Mouse (Mus musculus): ENCODE measurements around the gene Stk11. TPM values are rescaled to one million over a fixed set of nuclear protein-coding genes. Genes with fewer than 3 reads are reported as not detected.

Stk11 gene
- polyA plus RNA-seq, 1 experiment from 2014 or later, result 16.9 TPM

DNA sequence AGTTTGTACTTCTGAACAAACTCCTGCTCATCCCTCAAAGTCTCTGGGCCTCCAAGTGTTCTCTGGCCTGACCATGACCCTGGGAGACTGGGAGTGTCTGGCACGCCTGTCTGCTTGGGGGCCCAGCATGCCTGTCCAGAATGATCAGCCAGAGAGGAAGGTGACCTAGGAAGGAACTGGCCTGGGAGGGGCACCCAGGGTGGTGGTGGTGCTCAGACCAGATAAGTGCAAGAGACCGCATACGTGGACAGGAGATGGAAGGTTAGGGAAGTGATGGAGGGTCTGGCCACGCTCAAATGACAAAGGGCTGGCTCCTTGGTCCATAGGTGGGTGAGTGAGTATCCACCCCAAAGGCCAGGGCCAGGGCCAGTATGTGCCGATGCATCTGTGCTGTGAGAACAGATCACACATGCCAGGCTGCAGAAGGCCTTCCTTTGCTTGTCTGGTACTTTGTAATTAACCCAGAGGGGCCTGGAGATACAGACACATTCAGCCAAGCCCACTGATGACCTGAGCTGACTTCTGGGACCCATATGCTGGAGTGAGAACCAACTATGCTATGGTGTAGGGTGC is 31.6 kb downstream of the Stk11 start:
- peak overlapping the region; percentile 93 for H3K4me3 ChIP-seq (replicated peaks)
- ATAC-seq (ENCODE audit: low FRiP score), result no peak
- peaks cover 29% of the 10 kb centered on the region for H3K36me3 ChIP-seq
- H3K27ac ChIP-seq (replicated peaks), result peak overlapping the region; percentile 100
- peaks cover 63% of the 10 kb centered on the region for H3K4me1 ChIP-seq
- peak overlapping the region; percentile 94 for H3K4me2 ChIP-seq
- H3K9ac ChIP-seq (replicated peaks), result peak overlapping the region; percentile 96
- no peaks in the 10 kb centered on the region for H3K9me3 ChIP-seq (replicated peaks)
- WGBS, result 70% methylated on average over 5 of the region's 5 CpGs
- no peaks in the 10 kb centered on the region for H3K27me3 ChIP-seq (replicated peaks)

DNA sequence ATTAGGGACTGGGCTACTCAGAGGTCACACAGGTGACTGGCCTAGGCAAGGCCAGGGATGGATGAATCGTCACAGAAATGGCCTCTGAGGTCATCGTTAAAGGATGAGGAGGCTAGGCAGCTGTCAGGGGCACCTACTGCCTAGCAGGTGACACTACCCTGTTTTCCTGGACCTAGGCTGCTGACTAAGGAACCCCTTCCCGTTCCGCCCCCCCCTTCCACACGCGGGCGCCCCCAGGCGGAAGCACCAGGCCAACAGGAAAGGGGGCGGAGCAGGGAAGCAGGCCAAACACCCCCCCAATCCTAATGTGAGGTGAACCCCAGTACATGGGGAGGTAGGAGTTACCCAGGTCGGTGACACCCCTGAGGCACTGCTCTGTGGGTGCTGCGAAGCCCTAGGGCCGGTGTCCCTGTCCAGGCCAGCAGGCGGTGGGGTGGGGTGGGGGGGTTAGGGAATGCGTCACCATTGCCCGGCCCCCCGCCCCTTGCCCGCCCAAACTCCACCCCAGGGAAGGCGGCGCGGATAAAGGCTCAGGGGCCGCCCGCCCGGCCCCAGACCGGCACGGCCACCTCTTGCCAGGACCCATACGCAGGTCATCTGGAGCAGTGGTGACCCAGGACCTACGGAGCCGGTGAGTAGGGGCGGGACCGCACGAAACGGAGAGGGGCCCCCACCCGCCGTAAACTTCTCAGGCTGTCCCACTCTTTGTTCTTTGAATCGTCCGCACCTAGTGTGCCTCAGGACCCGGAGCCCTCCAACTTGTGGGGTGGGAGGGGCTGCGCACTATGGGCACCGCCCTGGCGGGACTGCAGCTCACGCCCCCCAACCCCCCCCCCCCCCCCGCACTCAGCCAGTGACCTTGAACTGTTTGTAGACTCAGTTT is 32.4 kb downstream of the Stk11 start, which contains the start of gene Midn:
Gene Midn, plus strand, starts transcription at position 554 of the 883 bp plus-strand sequence.
- Histone ChIP-seq H3K4me1 (peaks cover 66% of the 10 kb centered on the region), H3K36me3 (peaks cover 33% of the 10 kb centered on the region), H3K9me3 (replicated peaks) (no peaks in the 10 kb centered on the region), H3K27me3 (replicated peaks) (no peaks in the 10 kb centered on the region), H3K27ac (replicated peaks) (peak within 1 kb of the TSS; percentile 100), H3K9ac (replicated peaks) (peak within 1 kb of the TSS; percentile 96), H3K4me3 (replicated peaks) (peak within 1 kb of the TSS; percentile 93), H3K4me2 (peak within 1 kb of the TSS; percentile 94)
- peak; percentile 15 for ATAC-seq (ENCODE audit: low FRiP score)
- under 1% methylated on average over 40 of the region's 42 CpGs for WGBS

DNA sequence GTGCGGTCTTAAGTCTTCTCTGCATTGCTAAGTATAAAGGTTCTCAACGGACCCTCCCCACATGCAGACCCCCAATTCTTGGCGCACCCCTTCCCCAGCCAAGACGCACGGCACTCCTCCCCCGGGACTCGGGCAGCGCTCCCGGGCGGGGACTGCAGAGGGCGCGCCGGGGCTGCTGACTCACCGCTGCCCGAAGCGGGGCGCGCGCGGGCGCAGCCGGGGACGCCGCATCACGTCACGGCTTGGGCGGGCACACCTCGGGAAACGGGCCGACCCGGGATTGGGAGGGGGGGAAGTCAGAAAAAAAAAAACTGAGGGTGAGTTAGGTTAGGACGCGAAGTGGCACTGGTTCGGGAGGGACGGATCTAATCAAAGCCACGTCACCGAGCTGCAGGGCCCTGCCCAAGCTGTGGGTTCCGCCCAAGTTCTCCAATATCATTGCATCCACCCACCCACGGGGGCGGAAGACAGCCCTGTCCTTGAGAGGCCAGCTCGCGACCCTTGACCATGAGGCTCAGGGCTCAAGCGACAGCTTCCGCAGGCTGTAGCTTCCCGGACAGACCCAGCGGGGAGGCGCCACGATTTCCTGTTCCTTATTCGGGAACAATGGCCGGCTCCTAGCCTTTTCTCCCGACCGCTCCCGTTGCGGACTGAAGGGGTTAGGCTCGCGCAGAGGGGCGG is 33.1 kb downstream of the Stk11 start:
- peaks cover 66% of the 10 kb centered on the region for H3K4me1 ChIP-seq
- no peaks in the 10 kb centered on the region for H3K9me3 ChIP-seq (replicated peaks)
- peak overlapping the region; percentile 93 for H3K4me3 ChIP-seq (replicated peaks)
- H3K9ac ChIP-seq (replicated peaks), result peak overlapping the region; percentile 96
- H3K27me3 ChIP-seq (replicated peaks), result no peaks in the 10 kb centered on the region
- WGBS, result under 1% methylated on average over 55 of the region's 57 CpGs
- H3K4me2 ChIP-seq, result peak overlapping the region; percentile 94
- peaks cover 41% of the 10 kb centered on the region for H3K36me3 ChIP-seq
- H3K27ac ChIP-seq (replicated peaks), result peak overlapping the region; percentile 100
- peak; percentile 61 for ATAC-seq (ENCODE audit: low FRiP score)

DNA sequence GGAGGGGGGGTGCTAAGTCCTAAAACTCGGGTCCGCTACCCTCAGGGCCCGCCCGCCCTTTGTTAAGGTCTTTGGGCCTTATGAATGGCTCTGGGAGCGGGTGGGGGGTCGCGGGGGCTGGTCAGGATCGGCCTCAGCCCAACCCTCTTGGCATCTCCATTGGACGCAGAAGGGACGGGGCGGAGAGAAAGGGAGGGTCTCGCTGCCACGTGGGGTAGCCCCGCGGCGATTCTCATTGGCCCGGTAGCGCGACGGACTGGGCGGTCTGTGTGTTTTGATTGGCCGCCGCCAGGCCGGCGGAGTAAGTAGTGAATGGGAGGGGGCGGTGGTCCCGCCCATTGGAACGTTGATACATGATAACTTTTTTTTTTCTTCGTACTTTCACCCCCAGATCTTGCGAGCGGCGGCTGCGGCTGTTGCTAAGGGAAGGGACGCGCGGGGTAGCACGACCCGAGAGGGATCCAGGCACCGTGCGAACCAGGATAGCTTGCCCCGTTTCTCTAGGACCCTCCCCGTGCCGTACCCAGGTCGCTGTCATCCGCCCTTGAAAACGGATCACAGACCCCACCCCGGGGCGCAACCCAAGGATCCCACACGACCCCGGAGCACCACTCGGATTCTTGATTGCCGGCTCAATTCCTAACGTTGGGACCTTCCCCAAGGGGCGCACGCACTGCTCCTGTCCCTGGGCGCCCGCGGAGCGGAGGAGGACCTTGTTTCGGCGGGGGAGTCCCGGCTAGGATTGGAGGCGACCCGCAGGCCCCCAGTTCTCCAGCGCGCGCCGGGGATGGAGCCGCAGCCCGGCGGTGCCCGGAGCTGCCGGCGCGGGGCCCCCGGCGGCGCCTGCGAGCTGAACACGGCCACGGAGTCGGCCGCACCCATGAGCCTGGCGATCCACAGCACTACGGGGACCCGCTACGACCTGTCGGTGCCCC is 34.0 kb downstream of the Stk11 start:
- Histone ChIP-seq H3K9me3 (replicated peaks) (no peaks in the 10 kb centered on the region), H3K4me2 (peak overlapping the region; percentile 94), H3K27me3 (replicated peaks) (no peaks in the 10 kb centered on the region), H3K27ac (replicated peaks) (peak overlapping the region; percentile 100), H3K4me3 (replicated peaks) (peak overlapping the region; percentile 93), H3K4me1 (peaks cover 66% of the 10 kb centered on the region), H3K9ac (replicated peaks) (peak overlapping the region; percentile 97), H3K36me3 (peaks cover 42% of the 10 kb centered on the region)
- ATAC-seq (ENCODE audit: low FRiP score), result peak; percentile 89
- under 1% methylated on average over 83 of the region's 88 CpGs for WGBS

DNA sequence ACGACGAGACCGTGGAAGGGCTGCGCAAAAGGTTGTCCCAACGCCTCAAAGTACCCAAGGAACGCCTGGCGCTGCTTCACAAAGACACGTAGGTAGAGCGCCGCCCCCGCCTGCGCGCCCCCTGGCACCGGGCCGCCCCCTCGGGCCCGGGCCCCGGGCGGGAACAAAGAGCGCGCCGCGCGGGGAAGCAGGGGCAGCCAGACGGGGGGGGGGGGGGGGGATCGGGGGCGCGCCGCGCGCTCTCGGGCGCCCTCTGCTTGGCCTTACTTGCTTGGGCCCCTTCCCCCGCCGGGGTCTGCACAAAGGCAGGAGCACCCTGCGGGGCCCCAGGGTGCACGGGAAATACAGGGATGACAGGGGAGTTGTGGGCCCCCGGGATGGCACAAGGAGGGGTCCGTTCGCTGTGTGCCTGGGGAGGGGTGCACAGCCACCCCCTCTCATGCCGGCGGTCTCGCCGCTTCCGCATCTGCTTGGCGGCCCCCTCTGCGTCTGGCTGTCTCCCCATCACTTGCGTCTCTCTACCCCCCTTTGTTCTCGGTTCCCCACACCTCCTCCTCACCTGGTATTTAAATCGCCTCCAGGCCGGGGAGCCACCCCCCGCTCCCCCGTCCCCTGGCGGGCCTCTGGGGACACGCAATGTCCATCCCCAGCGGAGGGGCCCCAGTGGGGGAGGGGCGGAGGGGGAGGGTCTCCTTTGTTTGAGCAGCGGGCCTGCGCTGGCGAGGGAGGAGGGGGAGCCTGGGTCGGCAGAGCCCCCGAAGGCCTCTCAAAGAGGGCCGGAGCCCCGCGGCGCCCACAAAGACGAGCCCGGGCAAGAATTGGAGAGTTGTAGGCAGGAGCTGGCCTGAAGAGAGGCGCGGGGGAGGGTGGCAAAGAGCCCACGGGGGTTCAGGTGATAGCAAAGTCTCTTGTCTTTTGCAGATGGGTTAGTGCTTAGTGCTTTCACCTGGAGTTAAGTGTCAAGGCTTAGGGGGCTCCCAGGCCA is 34.9 kb downstream of the Stk11 start:
- no peaks in the 10 kb centered on the region for H3K27me3 ChIP-seq (replicated peaks)
- peaks cover 43% of the 10 kb centered on the region for H3K36me3 ChIP-seq
- H3K4me2 ChIP-seq, result peak overlapping the region; percentile 94
- peak overlapping the region; percentile 93 for H3K4me3 ChIP-seq (replicated peaks)
- no peaks in the 10 kb centered on the region for H3K9me3 ChIP-seq (replicated peaks)
- under 1% methylated on average over 59 of the region's 71 CpGs for WGBS
- ATAC-seq (ENCODE audit: low FRiP score), result no peak
- peaks cover 67% of the 10 kb centered on the region for H3K4me1 ChIP-seq
- peak overlapping the region; percentile 97 for H3K9ac ChIP-seq (replicated peaks)
- H3K27ac ChIP-seq (replicated peaks), result peak overlapping the region; percentile 100

DNA sequence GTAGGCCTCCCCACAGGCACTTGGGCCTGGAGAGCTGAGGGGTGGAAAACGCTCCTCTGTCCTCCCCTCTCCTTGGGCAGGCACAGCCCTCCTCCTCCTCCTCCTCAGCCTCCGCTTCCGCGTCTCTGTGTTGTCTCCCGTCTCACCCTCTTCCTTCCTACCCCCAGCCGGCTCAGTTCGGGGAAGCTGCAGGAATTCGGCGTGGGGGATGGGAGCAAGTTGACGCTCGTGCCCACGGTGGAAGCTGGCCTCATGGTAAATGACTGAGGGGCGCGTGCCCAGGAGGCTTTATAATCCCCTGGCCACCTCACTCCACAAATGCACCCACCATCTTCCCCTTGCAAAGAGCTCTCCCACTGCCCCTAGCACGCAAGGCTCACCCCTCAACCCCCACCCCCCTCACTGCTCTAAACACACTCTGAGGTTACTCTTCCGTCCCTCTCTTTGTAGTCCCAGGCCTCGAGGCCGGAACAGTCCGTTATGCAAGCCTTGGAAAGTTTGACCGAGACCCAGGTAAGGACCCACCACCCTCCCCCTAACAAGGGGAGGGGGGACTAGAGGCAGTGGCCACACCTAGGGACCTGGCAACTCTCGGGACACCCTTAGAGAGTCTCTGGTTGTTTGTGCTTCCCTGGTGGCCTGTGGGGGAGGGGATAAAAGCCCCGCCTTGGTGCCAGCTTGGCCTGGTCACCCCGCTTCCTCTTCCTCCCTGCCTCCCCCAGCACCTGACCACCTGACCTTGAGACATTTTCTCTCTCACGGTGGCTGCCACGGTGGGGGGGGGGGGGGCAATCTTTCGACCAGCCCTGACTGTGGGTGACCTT is 35.8 kb downstream of the Stk11 start:
- Histone ChIP-seq H3K9me3 (replicated peaks) (no peaks in the 10 kb centered on the region), H3K36me3 (peaks cover 43% of the 10 kb centered on the region), H3K27ac (replicated peaks) (peak overlapping the region; percentile 100), H3K9ac (replicated peaks) (peak overlapping the region; percentile 97), H3K27me3 (replicated peaks) (no peaks in the 10 kb centered on the region), H3K4me3 (replicated peaks) (peak overlapping the region; percentile 93), H3K4me1 (peaks cover 63% of the 10 kb centered on the region), H3K4me2 (peak overlapping the region; percentile 94)
- ATAC-seq (ENCODE audit: low FRiP score), result no peak
- under 1% methylated on average over 26 of the region's 26 CpGs for WGBS

DNA sequence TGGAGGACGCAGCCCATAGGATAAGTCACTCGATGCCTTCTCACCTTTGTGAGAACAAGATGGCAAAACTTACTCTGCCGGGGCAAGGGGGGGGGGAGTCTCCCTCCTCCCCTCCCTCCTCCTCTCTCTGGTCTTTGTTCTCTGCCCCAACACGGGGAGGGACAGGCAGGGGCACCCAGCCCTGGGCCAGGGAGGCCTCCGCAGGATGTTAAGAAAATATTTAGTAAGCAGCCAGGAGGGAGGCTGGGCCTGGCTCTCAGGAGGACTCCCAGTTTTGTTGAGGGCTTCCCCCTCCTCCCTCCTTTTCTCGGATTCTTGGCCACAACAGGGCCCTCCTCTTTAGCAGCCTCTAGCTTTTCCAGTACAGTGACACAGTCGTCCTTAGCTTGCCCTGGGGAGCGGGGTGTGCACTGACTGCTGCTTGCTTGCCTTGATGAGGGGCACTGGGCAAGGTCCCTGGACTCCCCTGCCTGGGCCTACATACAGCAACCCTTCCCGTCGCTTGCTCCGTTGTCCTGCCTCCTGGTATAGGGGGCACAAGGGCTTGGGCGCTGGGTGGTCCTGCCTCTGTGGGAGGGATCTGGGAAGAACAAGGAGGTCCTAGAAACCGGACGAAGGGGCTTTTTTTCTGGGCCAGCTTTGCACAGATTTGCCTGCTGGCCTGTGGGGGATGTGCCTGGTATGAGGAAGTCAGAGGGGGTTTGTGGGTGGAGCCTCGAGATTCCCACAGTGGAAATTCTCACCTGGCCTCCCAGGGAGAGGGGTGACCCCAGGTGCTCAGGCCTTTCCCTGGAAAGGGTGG is 36.7 kb downstream of the Stk11 start:
- Histone ChIP-seq H3K36me3 (peaks cover 51% of the 10 kb centered on the region), H3K9ac (replicated peaks) (peak overlapping the region; percentile 97), H3K27me3 (replicated peaks) (no peaks in the 10 kb centered on the region), H3K9me3 (replicated peaks) (no peaks in the 10 kb centered on the region), H3K4me1 (peaks cover 65% of the 10 kb centered on the region), H3K27ac (replicated peaks) (peak overlapping the region; percentile 100), H3K4me2 (peak overlapping the region; percentile 94), H3K4me3 (replicated peaks) (peak overlapping the region; percentile 93)
- 9% methylated on average over 15 of the region's 15 CpGs for WGBS
- ATAC-seq (ENCODE audit: low FRiP score), result no peak

DNA sequence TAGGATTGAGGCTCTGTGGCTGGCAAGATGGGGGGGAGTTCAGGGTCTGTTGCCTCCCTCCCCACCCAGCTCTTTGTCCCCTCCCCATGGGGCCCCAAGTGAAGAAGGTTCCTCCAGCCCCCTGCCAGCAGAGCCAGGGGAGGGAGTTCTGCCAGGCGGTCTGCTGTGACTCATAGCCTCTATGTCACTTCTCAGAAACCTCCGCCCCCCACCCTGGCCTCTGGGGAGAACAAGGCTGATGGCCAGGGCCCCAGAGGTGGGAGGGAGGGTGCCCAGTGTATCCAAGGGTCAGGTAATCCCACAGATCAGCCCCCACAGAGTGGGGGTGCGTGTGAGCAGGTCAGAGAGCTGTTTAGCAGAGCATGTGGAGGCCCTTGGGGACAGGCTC is 37.3 kb downstream of the Stk11 start:
- ATAC-seq (ENCODE audit: low FRiP score), result no peak
- Histone ChIP-seq H3K4me1 (peaks cover 61% of the 10 kb centered on the region), H3K9me3 (replicated peaks) (no peaks in the 10 kb centered on the region), H3K27me3 (replicated peaks) (no peaks in the 10 kb centered on the region), H3K9ac (replicated peaks) (peak overlapping the region; percentile 97), H3K27ac (replicated peaks) (peak overlapping the region; percentile 100), H3K36me3 (peaks cover 53% of the 10 kb centered on the region), H3K4me2 (peak overlapping the region; percentile 94), H3K4me3 (replicated peaks) (peak overlapping the region; percentile 93)
- WGBS, result 37% methylated on average over 3 of the region's 3 CpGs

DNA sequence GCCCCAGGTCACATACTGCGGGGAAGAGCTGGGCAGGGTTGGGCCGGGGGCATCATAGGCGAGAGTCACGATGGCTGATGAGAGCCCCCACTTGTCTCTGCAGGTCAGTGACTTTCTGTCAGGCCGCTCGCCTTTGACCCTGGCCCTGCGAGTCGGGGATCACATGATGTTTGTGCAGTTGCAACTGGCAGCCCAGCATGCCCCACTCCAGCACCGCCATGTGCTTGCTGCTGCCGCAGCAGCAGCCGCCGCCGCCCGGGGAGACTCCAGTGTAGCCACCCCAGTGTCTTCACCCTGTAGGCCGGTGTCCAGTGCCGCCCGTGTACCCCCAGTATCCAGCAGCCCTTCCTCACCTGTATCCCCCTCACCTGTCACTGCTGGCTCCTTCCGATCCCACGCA is 38.1 kb downstream of the Stk11 start:
- 87% methylated on average over 19 of the region's 19 CpGs for WGBS

More for the DNA sequence above, 38.1 kb downstream of the Stk11 start:
- H3K4me3 ChIP-seq (replicated peaks), result no peak overlapping the region
- no peaks in the 10 kb centered on the region for H3K27me3 ChIP-seq (replicated peaks)
- H3K27ac ChIP-seq (replicated peaks), result peak overlapping the region; percentile 100
- H3K9ac ChIP-seq (replicated peaks), result peak overlapping the region; percentile 97
- no peaks in the 10 kb centered on the region for H3K9me3 ChIP-seq (replicated peaks)
- no peak for ATAC-seq (ENCODE audit: low FRiP score)
- peaks cover 65% of the 10 kb centered on the region for H3K4me1 ChIP-seq
- H3K36me3 ChIP-seq, result peaks cover 56% of the 10 kb centered on the region
- H3K4me2 ChIP-seq, result peak overlapping the region; percentile 94
